Mouse (Mus musculus) intestine, embryonic 16.5 days (tissue): ENCODE data around the gene Phldb1. TPM values are rescaled to one million over a fixed set of nuclear protein-coding genes. Genes with fewer than 3 reads are reported as not detected.

Experiments used
- ATAC-seq: fragments of 200-750 bp; cut with Nextera tagmentation; 2 replicates; pipeline ENCODE4 v1.8.0; 2017; ENCODE audit warnings: moderate TSS enrichment, moderate library complexity
- H3K27ac ChIP-seq: fragments of 300-500 bp; sonication (generic); 2 replicates; pipeline ENCODE4 v1.5.1; 2014; ENCODE audit warnings: mild to moderate bottlenecking, low read length
- H3K27me3 ChIP-seq: fragments of 300-500 bp; sonication (generic); replicated peaks from 2 replicates; pipeline ENCODE4 v1.6.1; 2014; ENCODE audit warnings: low read length, control low read depth, mixed read lengths; ENCODE audit not compliant: control insufficient read depth, insufficient read depth
- H3K36me3 ChIP-seq: fragments of 300-500 bp; sonication (generic); 2 replicates; pipeline ENCODE4 v1.6.1; 2014; ENCODE audit warnings: low read length, control low read depth; ENCODE audit not compliant: control insufficient read depth, insufficient read depth
- H3K4me1 ChIP-seq: fragments of 300-500 bp; sonication (generic); 2 replicates; pipeline ENCODE4 v1.6.1; 2014; ENCODE audit warnings: low read length, control low read depth, mixed read lengths; ENCODE audit not compliant: control insufficient read depth, insufficient read depth
- H3K4me2 ChIP-seq: fragments of 300-500 bp; sonication (generic); 2 replicates; pipeline ENCODE4 v1.6.1; 2014; ENCODE audit warnings: low read depth, low read length, control low read depth
- H3K4me3 ChIP-seq: fragments of 300-500 bp; sonication (generic); 2 replicates; pipeline ENCODE4 v1.5.1; 2014; ENCODE audit warnings: mild to moderate bottlenecking, low read length
- H3K9ac ChIP-seq: fragments of 300-500 bp; sonication (generic); 2 replicates; pipeline ENCODE4 v1.6.1; 2014; ENCODE audit warnings: low read depth, low read length
- H3K9me3 ChIP-seq: fragments of 300-500 bp; sonication (generic); 2 replicates; pipeline ENCODE4 v1.6.1; 2016; ENCODE audit warnings: low read length, control low read depth; ENCODE audit not compliant: control insufficient read depth
- WGBS: fragments of 180-500 bp; shearing (Covaris S2); extraction: QIAGEN DNeasy Blood & Tissue Kit; methylation state at CpG from one replicate; pipeline ENCODE4 v1.1.7; 2014; 5-methylcytosine and 5-hydroxymethylcytosine counted together
- polyA plus RNA-seq: library from polyadenylated mRNA; unstranded; fragments of >200 nt; fragmentation: Nextera tagmentation; extraction: Ambion mirVana; gene quantifications from 2 replicates; pipeline ENCODE4 v1.2.1, GENCODE M21; 2015

The Phldb1 gene
- polyA plus RNA-seq, 1 experiment from 2014 or later, result 12.9 TPM

- peaks cover 28% of the 10 kb centered on the region for H3K4me1 ChIP-seq
- H3K9me3 ChIP-seq, result no peaks in the 10 kb centered on the region
- H3K27ac ChIP-seq, result peak overlapping the region; percentile 0; the same call in 1 of the 2 replicates
- peak overlapping the region; percentile 65 for H3K4me3 ChIP-seq
- no peak for ATAC-seq
- WGBS, result 76% methylated on average over 3 of the region's 3 CpGs
- H3K27me3 ChIP-seq, result no peaks in the 10 kb centered on the region
- H3K4me2 ChIP-seq, result peak overlapping the region; percentile 96; the same call in 1 of the 2 replicates
- H3K9ac ChIP-seq, result peak overlapping the region; percentile 43; the same call in 1 of the 2 replicates
- no peaks in the 10 kb centered on the region for H3K36me3 ChIP-seq
These were observed 13.2 kb downstream of the Phldb1 start for GRCm38 (mm10) chr9:44721877-44722186.

GRCm38 (mm10) chr9:44721154-44721876, 13.7 kb downstream of the Phldb1 start:
- Histone ChIP-seq H3K9ac (peak overlapping the region; percentile 76), H3K9me3 (no peaks in the 10 kb centered on the region), H3K4me1 (peaks cover 26% of the 10 kb centered on the region), H3K4me2 (peak overlapping the region; percentile 96), H3K4me3 (peak overlapping the region; percentile 65), H3K27ac (peak overlapping the region; percentile 0; the same call in 1 of the 2 replicates), H3K36me3 (no peaks in the 10 kb centered on the region), H3K27me3 (no peaks in the 10 kb centered on the region)
- peak; percentile 87 for ATAC-seq
- 2% methylated on average over 40 of the region's 40 CpGs for WGBS

DNA sequence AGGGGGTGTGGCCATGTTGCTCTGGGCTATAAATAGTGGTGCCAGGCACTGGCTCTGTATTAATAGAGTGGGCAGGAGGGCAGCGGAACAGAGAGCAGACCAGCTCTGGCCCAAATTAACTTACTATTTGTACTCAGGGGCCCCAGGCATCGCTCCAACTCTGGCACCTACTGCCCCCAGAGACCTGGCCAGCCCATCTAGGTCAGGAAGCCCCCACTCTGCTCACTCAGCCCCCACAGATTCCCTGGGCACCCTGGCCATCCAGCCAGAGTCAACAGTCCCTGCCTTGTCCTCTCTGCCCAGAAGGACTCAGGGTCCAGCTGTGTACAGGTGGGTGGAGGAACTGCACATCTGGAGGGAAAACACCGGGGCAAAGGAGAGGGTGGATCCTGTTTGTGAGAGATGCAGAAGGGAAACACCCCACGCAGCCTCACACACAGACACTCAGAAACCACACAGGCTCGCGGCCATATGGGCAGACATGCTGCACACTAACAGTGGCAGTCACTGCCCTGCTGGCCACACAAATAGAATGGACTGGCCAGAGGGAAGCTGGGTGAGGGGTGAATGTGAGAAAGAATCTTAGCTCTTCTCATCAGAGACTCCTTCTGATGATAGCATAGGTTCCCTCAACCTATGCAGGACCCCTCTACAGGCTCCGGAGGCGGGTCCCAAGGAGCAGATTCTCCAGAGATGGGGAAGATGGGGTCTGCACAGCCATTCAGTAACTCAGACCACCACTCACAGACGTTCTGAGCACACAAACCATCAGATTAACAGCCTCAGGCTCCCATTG, 14.4 kb downstream of the Phldb1 start:
- Histone ChIP-seq H3K27ac (no peak overlapping the region; the same call in 1 of the 2 replicates), H3K27me3 (no peaks in the 10 kb centered on the region), H3K4me1 (peaks cover 26% of the 10 kb centered on the region), H3K36me3 (no peaks in the 10 kb centered on the region), H3K9ac (peak overlapping the region; percentile 76), H3K4me3 (peak overlapping the region; percentile 65), H3K4me2 (peak overlapping the region; percentile 96), H3K9me3 (no peaks in the 10 kb centered on the region)
- 15% methylated on average over 9 of the region's 9 CpGs for WGBS
- peak; percentile 10 for ATAC-seq

- no peaks in the 10 kb centered on the region for H3K36me3 ChIP-seq
- H3K9ac ChIP-seq, result peak overlapping the region; percentile 76; the same call in 1 of the 2 replicates
- peak overlapping the region; percentile 96; the same call in 1 of the 2 replicates for H3K4me2 ChIP-seq
- H3K4me1 ChIP-seq, result peaks cover 25% of the 10 kb centered on the region
- ATAC-seq, result no peak
- H3K27ac ChIP-seq, result no peak overlapping the region
- H3K4me3 ChIP-seq, result peak overlapping the region; percentile 65; the same call in 1 of the 2 replicates
- no peaks in the 10 kb centered on the region for H3K9me3 ChIP-seq
- H3K27me3 ChIP-seq, result no peaks in the 10 kb centered on the region
- 73% methylated on average over 8 of the region's 8 CpGs for WGBS
These were observed 15.2 kb downstream of the Phldb1 start for GRCm38 (mm10) chr9:44719632-44720357.

GRCm38 (mm10) chr9:44718937-44719631, 15.9 kb downstream of the Phldb1 start:
- 86% methylated on average over 12 of the region's 12 CpGs for WGBS
- H3K27me3 ChIP-seq, result no peaks in the 10 kb centered on the region
- H3K27ac ChIP-seq, result no peak overlapping the region
- H3K4me2 ChIP-seq, result no peak overlapping the region
- ATAC-seq, result no peak
- no peaks in the 10 kb centered on the region for H3K9me3 ChIP-seq
- no peak overlapping the region for H3K4me3 ChIP-seq
- H3K36me3 ChIP-seq, result no peaks in the 10 kb centered on the region
- H3K4me1 ChIP-seq, result peaks cover 19% of the 10 kb centered on the region
- no peak overlapping the region for H3K9ac ChIP-seq

GRCm38 (mm10) chr9:44717822-44718242, 17.2 kb downstream of the Phldb1 start:
- Histone ChIP-seq H3K9me3 (no peaks in the 10 kb centered on the region), H3K4me3 (no peak overlapping the region), H3K4me1 (peaks cover 14% of the 10 kb centered on the region), H3K4me2 (no peak overlapping the region), H3K9ac (no peak overlapping the region), H3K27ac (no peak overlapping the region), H3K27me3 (no peaks in the 10 kb centered on the region), H3K36me3 (no peaks in the 10 kb centered on the region)
- no peak for ATAC-seq
- WGBS, result 75% methylated on average over 10 of the region's 10 CpGs

- H3K9me3 ChIP-seq, result no peaks in the 10 kb centered on the region
- no peak overlapping the region for H3K27ac ChIP-seq
- ATAC-seq, result no peak
- no peaks in the 10 kb centered on the region for H3K27me3 ChIP-seq
- H3K36me3 ChIP-seq, result no peaks in the 10 kb centered on the region
- H3K4me1 ChIP-seq, result peaks cover 14% of the 10 kb centered on the region
- no peak overlapping the region for H3K4me3 ChIP-seq
- WGBS, result 81% methylated on average over 6 of the region's 6 CpGs
- H3K4me2 ChIP-seq, result no peak overlapping the region
- H3K9ac ChIP-seq, result no peak overlapping the region
These were observed 17.8 kb downstream of the Phldb1 start for GRCm38 (mm10) chr9:44716997-44717821.

DNA sequence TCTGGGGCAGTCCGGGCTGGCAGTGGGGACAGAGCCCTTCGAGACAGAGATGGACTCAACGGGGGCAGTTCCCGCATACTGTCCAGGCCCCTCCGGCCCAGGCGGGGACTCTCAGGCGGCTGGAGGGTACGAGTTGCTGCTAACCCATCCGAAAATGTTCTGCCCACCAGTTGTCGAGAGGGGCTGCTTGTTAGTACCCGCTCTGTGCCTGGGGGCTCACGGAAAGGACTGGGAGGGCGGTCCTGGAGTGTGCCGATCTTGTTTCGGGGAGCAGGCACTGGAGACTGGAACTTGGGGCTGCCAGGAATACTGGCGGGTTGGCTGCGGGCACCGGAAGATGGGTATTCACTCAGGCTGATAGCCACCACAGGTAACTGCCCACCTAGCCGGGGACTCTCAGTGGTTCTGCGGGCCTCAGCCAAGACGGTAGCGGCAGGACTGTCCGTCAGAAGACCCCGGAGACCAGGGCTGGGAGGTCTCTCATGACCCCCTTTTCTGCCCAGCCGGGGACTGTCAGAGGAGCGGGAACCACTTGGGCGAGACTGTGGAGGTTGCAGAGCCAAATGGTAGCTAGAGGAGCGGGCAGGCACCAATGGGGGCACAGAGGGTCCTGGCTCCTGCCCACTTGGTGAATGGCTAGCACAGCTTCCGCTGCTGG, 19.2 kb downstream of the Phldb1 start:
- Histone ChIP-seq H3K36me3 (0 out of 2 replicates have a peak, but pooled peaks cover under 1% of the 10 kb centered on the region), H3K9ac (no peak overlapping the region)

More for the DNA sequence above, 19.2 kb downstream of the Phldb1 start:
- Histone ChIP-seq H3K9me3 (no peaks in the 10 kb centered on the region), H3K4me3 (no peak overlapping the region), H3K4me1 (peaks cover 12% of the 10 kb centered on the region), H3K4me2 (no peak overlapping the region), H3K27me3 (no peaks in the 10 kb centered on the region), H3K27ac (no peak overlapping the region)
- 96% methylated on average over 29 of the region's 29 CpGs for WGBS
- ATAC-seq, result no peak
